Comparison of ENCODE assay signal across 22 mouse cellular contexts in genomic region chr1:61397796-61398195, GRCm38 (mm10).
DNase-seq lines count a peak whose midpoint lies in the region; ATAC-seq lines count a peak whose summit lies in the region.
"Had no signal": no experiment of that assay in that cellular context is flagged by ENCODE, and none has a peak within 500 bp of the region (broad histone marks: within the 10 kb centered on the region; RNA-seq: fewer than 3 reads in every experiment).

No protein-coding gene starts in this region.

- no peak overlapping the region for H3K4me3 ChIP-seq in forebrain, embryonic 11.5 days (ENCODE audit: low read depth, low read length)
- H3K4me3 ChIP-seq in forebrain, embryonic 10.5 days, result no peak overlapping the region
- no peak overlapping the region for H3K4me3 ChIP-seq in limb, embryonic 11.5 days (ENCODE audit: low read depth, low read length)
- H3K4me3 ChIP-seq in limb, embryonic 10.5 days, result no peak overlapping the region
- no peak overlapping the region for H3K4me3 ChIP-seq in hindbrain, embryonic 15.5 days
- H3K4me3 ChIP-seq: heart, embryonic 12.5 days; liver, embryonic 15.5 days; midbrain, embryonic 12.5 days; myocyte had no signal

- intact Hi-C loops in heart, postnatal 25 days (cut with DNase I), result no loop called here

- H3K27me3 ChIP-seq in forebrain, embryonic 11.5 days (ENCODE audit: control insufficient read depth, insufficient read depth, low read length), result no peaks in the 10 kb centered on the region
- peaks cover 6% of the 10 kb centered on the region; the same call in 1 of the 2 replicates for H3K27me3 ChIP-seq in forebrain, embryonic 10.5 days (ENCODE audit: poor library complexity, severe bottlenecking)
- no peaks in the 10 kb centered on the region for H3K27me3 ChIP-seq in limb, embryonic 11.5 days (ENCODE audit: control insufficient read depth, insufficient read depth, low read length)
- H3K27me3 ChIP-seq in limb, embryonic 10.5 days (ENCODE audit: low read depth, poor library complexity, severe bottlenecking), result no peaks in the 10 kb centered on the region
- no peaks in the 10 kb centered on the region for H3K27me3 ChIP-seq in hindbrain, embryonic 15.5 days
- H3K27me3 ChIP-seq: heart, embryonic 12.5 days; liver, embryonic 15.5 days; midbrain, embryonic 12.5 days had no signal

- no peaks in the 10 kb centered on the region for H3K9me3 ChIP-seq in forebrain, embryonic 11.5 days (ENCODE audit: control insufficient read depth, low read length)
- H3K9me3 ChIP-seq in forebrain, embryonic 10.5 days, result no peaks in the 10 kb centered on the region
- H3K9me3 ChIP-seq in limb, embryonic 11.5 days (ENCODE audit: control insufficient read depth, low read length), result no peaks in the 10 kb centered on the region
- no peaks in the 10 kb centered on the region for H3K9me3 ChIP-seq in limb, embryonic 10.5 days (replicated peaks)
- no peaks in the 10 kb centered on the region for H3K9me3 ChIP-seq in hindbrain, embryonic 15.5 days
- H3K9me3 ChIP-seq: G1E; heart, embryonic 12.5 days; liver, embryonic 15.5 days; midbrain, embryonic 12.5 days had no signal

- DNase-seq in forebrain, embryonic 11.5 days (ENCODE audit: low spot score), result no peak
- DNase-seq in forebrain, embryonic 10.5 days (ENCODE audit: extremely low spot score, low spot score), result no peak
- DNase-seq in limb, embryonic 11.5 days (ENCODE audit: low spot score), result peak; percentile 27
- DNase-seq in limb, embryonic 10.5 days (ENCODE audit: low spot score), result no peak
- peak; percentile 71 for DNase-seq in retina, embryonic 14.5 days (ENCODE audit: low spot score)
- no peak for DNase-seq in urinary bladder, adult 18-20 months (ENCODE audit: low spot score in 2 of 2)
- DNase-seq in heart, postnatal 25 days (ENCODE audit: low spot score), result no peak
- DNase-seq: adrenal gland, postnatal 10 days; cerebellum, adult 11 months; heart, adult 11 months; heart, postnatal 14 days; layer of hippocampus, adult 9-11 months; right cerebral cortex, postnatal 14 days; spleen, adult 18-20 months; thymus, postnatal 36 days had no signal

- WGBS in forebrain, embryonic 11.5 days, result 38% methylated on average over 6 of the region's 6 CpGs
- WGBS in forebrain, embryonic 10.5 days, result 37% methylated on average over 6 of the region's 6 CpGs
- 45% methylated on average over 6 of the region's 6 CpGs for WGBS in limb, embryonic 11.5 days
- 52% methylated on average over 6 of the region's 6 CpGs for WGBS in limb, embryonic 10.5 days
- WGBS in hindbrain, embryonic 15.5 days, result 36% methylated on average over 6 of the region's 6 CpGs

- H3K9ac ChIP-seq in forebrain, embryonic 11.5 days (ENCODE audit: low read length), result no peak overlapping the region
- no peak overlapping the region for H3K9ac ChIP-seq in limb, embryonic 11.5 days (ENCODE audit: low read length)
- no peak overlapping the region for H3K9ac ChIP-seq in hindbrain, embryonic 15.5 days
- H3K9ac ChIP-seq: heart, embryonic 12.5 days; liver, embryonic 15.5 days; midbrain, embryonic 12.5 days had no signal

- H3K4me2 ChIP-seq in forebrain, embryonic 11.5 days (ENCODE audit: low read depth, low read length, severe bottlenecking), result no peak overlapping the region
- H3K4me2 ChIP-seq in limb, embryonic 11.5 days (ENCODE audit: low read depth, severe bottlenecking), result no peak overlapping the region
- no peak overlapping the region for H3K4me2 ChIP-seq in hindbrain, embryonic 15.5 days
- H3K4me2 ChIP-seq: heart, embryonic 12.5 days; liver, embryonic 15.5 days; midbrain, embryonic 12.5 days had no signal

- peak; percentile 30; the same call in 1 of the 2 replicates for ATAC-seq in forebrain, embryonic 11.5 days (replicated peaks; ENCODE audit: low FRiP score)
- ATAC-seq in limb, embryonic 11.5 days (ENCODE audit: insufficient number of reproducible peaks, low FRiP score, low TSS enrichment, low read depth), result no peak
- ATAC-seq in hindbrain, embryonic 15.5 days (ENCODE audit: low FRiP score, low read depth), result peak; percentile 80
- ATAC-seq: activated CD4-positive, CD25-positive, alpha-beta regulatory T cell, adult 4 months had no signal

- 0 out of 2 replicates have a peak, but pooled peaks cover 3% of the 10 kb centered on the region for H3K4me1 ChIP-seq in forebrain, embryonic 11.5 days (replicated peaks; ENCODE audit: control insufficient read depth, insufficient read depth, low read length)
- H3K4me1 ChIP-seq in forebrain, embryonic 10.5 days, result peaks cover 13% of the 10 kb centered on the region
- H3K4me1 ChIP-seq in limb, embryonic 11.5 days (ENCODE audit: control insufficient read depth, insufficient read depth, low read length), result peaks cover 6% of the 10 kb centered on the region
- H3K4me1 ChIP-seq in limb, embryonic 10.5 days, result peaks cover 16% of the 10 kb centered on the region
- H3K4me1 ChIP-seq in hindbrain, embryonic 15.5 days (replicated peaks), result no peaks in the 10 kb centered on the region
- H3K4me1 ChIP-seq: liver, embryonic 15.5 days had no signal

- no peaks in the 10 kb centered on the region for H3K36me3 ChIP-seq in forebrain, embryonic 11.5 days (ENCODE audit: control insufficient read depth, insufficient read depth, low read length)
- no peaks in the 10 kb centered on the region for H3K36me3 ChIP-seq in forebrain, embryonic 10.5 days (replicated peaks)
- no peaks in the 10 kb centered on the region for H3K36me3 ChIP-seq in limb, embryonic 11.5 days (ENCODE audit: control insufficient read depth, insufficient read depth, low read length)
- no peaks in the 10 kb centered on the region for H3K36me3 ChIP-seq in limb, embryonic 10.5 days
- no peaks in the 10 kb centered on the region for H3K36me3 ChIP-seq in hindbrain, embryonic 15.5 days
- H3K36me3 ChIP-seq: G1E; heart, embryonic 12.5 days; liver, embryonic 15.5 days; midbrain, embryonic 12.5 days had no signal

- H3K27ac ChIP-seq in forebrain, embryonic 11.5 days (ENCODE audit: low read depth, low read length), result no peak overlapping the region
- no peak overlapping the region for H3K27ac ChIP-seq in forebrain, embryonic 10.5 days
- H3K27ac ChIP-seq in limb, embryonic 11.5 days (replicated peaks; ENCODE audit: low read depth, low read length), result no peak overlapping the region
- no peak overlapping the region for H3K27ac ChIP-seq in limb, embryonic 10.5 days
- no peak overlapping the region for H3K27ac ChIP-seq in hindbrain, embryonic 15.5 days (replicated peaks)
- H3K27ac ChIP-seq: liver, embryonic 15.5 days; midbrain, embryonic 12.5 days had no signal

Comparison
In these comparisons a context has a peak if more than half of its experiments do, and no peak if none do; other contexts are left out.
1. DNase-seq: peak in limb, embryonic 11.5 days (single experiment) and retina, embryonic 14.5 days (single experiment); none in forebrain, embryonic 11.5 days (single experiment), forebrain, embryonic 10.5 days (single experiment), limb, embryonic 10.5 days (single experiment), urinary bladder, adult 18-20 months (0 of 2) and heart, postnatal 25 days (single experiment).